Mouse (Mus musculus) gastrocnemius, postnatal 14 days (tissue): ENCODE measurements around the gene Dtnb. TPM values are rescaled to one million over a fixed set of nuclear protein-coding genes. Genes with fewer than 3 reads are reported as not detected.
"Not testable (repeated sequence)": the region's sequence is repeated elsewhere in the genome, so short reads cannot be mapped to it uniquely, and the experiment has no call there.

ENCODE experiments used
- DNase-seq: peaks from one replicate; pipeline ENCODE4 v3.0.0; 2021; ENCODE audit warnings: mixed read lengths
- intact Hi-C: fragments of 180-260 bp; cut with DNase I; formaldehyde crosslinking; loops from one replicate; pipeline ENCODE4 v1.15.1; 2025; ENCODE audit warnings: low total_unique reads
- total RNA-seq, 2 experiments: library from RNA; stranded (reverse); gene quantifications; 2 replicates each; pipeline ENCODE4 v1.2.3; 2021

The Dtnb gene
- total RNA-seq, 2 experiments from 2014 or later = 3.2 to 3.4 TPM

- intact Hi-C loops = no loop called here
- DNase-seq = no peak
Measured at GRCm38 (mm10) chr12:3656799-3657198, 84.6 kb downstream of the Dtnb start.

GRCm38 (mm10) chr12:3657234-3657633 lies 85.1 kb downstream of the Dtnb start:
- no peak for DNase-seq

GRCm38 (mm10) chr12:3657786-3658185 lies 85.6 kb downstream of the Dtnb start:
- no peak for DNase-seq

More at GRCm38 (mm10) chr12:3657234-3657633, 85.1 kb downstream of the Dtnb start:
- intact Hi-C loops = no loop called here

GRCm38 (mm10) chr12:3659554-3660311 lies 87.6 kb downstream of the Dtnb start:
- no peak for DNase-seq
- intact Hi-C loops = no loop called here

More at GRCm38 (mm10) chr12:3657786-3658185, 85.6 kb downstream of the Dtnb start:
- intact Hi-C loops = no loop called here

GRCm38 (mm10) chr12:3660985-3661635 lies 88.9 kb downstream of the Dtnb start:
- intact Hi-C loops = no loop called here
- DNase-seq = no peak

GRCm38 (mm10) chr12:3662660-3663059 lies 90.5 kb downstream of the Dtnb start:
- intact Hi-C loops = no loop called here
- no peak for DNase-seq

GRCm38 (mm10) chr12:3663386-3663785 lies 91.2 kb downstream of the Dtnb start:
- DNase-seq = no peak
- intact Hi-C loops = no loop called here

GRCm38 (mm10) chr12:3669971-3670381 lies 97.8 kb downstream of the Dtnb start:
- intact Hi-C loops = no loop called here
- no peak for DNase-seq

- intact Hi-C loops = no loop called here
Measured at GRCm38 (mm10) chr12:3671117-3671516, 98.9 kb downstream of the Dtnb start.

GRCm38 (mm10) chr12:3672786-3673185 lies 100.6 kb downstream of the Dtnb start:
- DNase-seq = peak; percentile 28
- intact Hi-C loops = no loop called here

More at GRCm38 (mm10) chr12:3671117-3671516, 98.9 kb downstream of the Dtnb start:
- no peak for DNase-seq

GRCm38 (mm10) chr12:3673886-3674285 lies 101.7 kb downstream of the Dtnb start:
- intact Hi-C loops = no loop called here
- DNase-seq = no peak

- intact Hi-C loops = no loop called here
- no peak for DNase-seq
Measured at GRCm38 (mm10) chr12:3674913-3675312, 102.7 kb downstream of the Dtnb start.

GRCm38 (mm10) chr12:3680721-3681120 lies 108.5 kb downstream of the Dtnb start:
- intact Hi-C loops = no loop called here
- no peak for DNase-seq

- intact Hi-C loops = no loop called here
- DNase-seq = no peak
Measured at GRCm38 (mm10) chr12:3683041-3683440, 110.9 kb downstream of the Dtnb start.

- intact Hi-C loops = no loop called here
- no peak for DNase-seq
Measured at GRCm38 (mm10) chr12:3686419-3686940, 114.3 kb downstream of the Dtnb start.

GRCm38 (mm10) chr12:3690926-3691529 lies 118.8 kb downstream of the Dtnb start:
- DNase-seq, intact Hi-C loops: not testable (repeated sequence)

- intact Hi-C loops = no loop called here
- DNase-seq = no peak
Measured at GRCm38 (mm10) chr12:3692795-3693392, 120.7 kb downstream of the Dtnb start.

GRCm38 (mm10) chr12:3695741-3696501 lies 123.7 kb downstream of the Dtnb start:
- intact Hi-C loops = loop anchor here (5.0 kb wide), 1 partner anchor 91 kb away; no protein-coding TSS in a partner anchor
- DNase-seq = peak; percentile 6

- intact Hi-C loops = no loop called here
Measured at GRCm38 (mm10) chr12:3700503-3700902, 128.3 kb downstream of the Dtnb start.

More at GRCm38 (mm10) chr12:3700503-3700902, 128.3 kb downstream of the Dtnb start:
- DNase-seq = no peak
